10 mouse cellular contexts compared by ENCODE assay signal in genomic region chr4:138018011-138018410, GRCm38 (mm10). TPM values are rescaled to one million over a fixed set of nuclear protein-coding genes. Genes with fewer than 3 reads are reported as not detected.
A peak's percentile ranks its signal among the peaks of the same experiment; 100 is the strongest.
DNase-seq lines count a peak whose midpoint lies in the region; ATAC-seq and TF ChIP-seq lines count a peak whose summit lies in the region.
"Had no signal": no experiment of that assay in that cellular context is flagged by ENCODE, and none has a peak within 500 bp of the region (broad histone marks: within the 10 kb centered on the region; RNA-seq: fewer than 3 reads in every experiment).

No protein-coding gene starts in this region.

- TF ChIP-seq EP300 in lung, postnatal 0 days (IDR thresholded peaks at IDR 0.05): no peak

- H3K27ac ChIP-seq in lung, postnatal 0 days (ENCODE audit: low read length): peak overlapping the region; percentile 20; the same call in 1 of the 2 replicates
- 0 out of 2 replicates have a peak overlapping the region, but pooled peaks have one; percentile 69 for H3K27ac ChIP-seq in hindbrain, embryonic 14.5 days
- H3K27ac ChIP-seq: heart, embryonic 15.5 days; midbrain, embryonic 12.5 days had no signal

- H3K36me3 ChIP-seq in lung, postnatal 0 days (ENCODE audit: insufficient read depth, low read length): peaks cover 12% of the 10 kb centered on the region; the same call in 1 of the 2 replicates
- peaks cover 36% of the 10 kb centered on the region for H3K36me3 ChIP-seq in hindbrain, embryonic 14.5 days (replicated peaks; ENCODE audit: control insufficient read depth, insufficient read depth)

- H3K4me1 ChIP-seq in lung, postnatal 0 days (ENCODE audit: insufficient read depth, low read depth, low read length): no peaks in the 10 kb centered on the region
- H3K4me1 ChIP-seq in hindbrain, embryonic 14.5 days (replicated peaks; ENCODE audit: control insufficient read depth, insufficient read depth, low read length): peaks cover 35% of the 10 kb centered on the region

- WGBS in lung, postnatal 0 days: 57% methylated on average over 6 of the region's 6 CpGs
- WGBS in hindbrain, embryonic 14.5 days: 29% methylated on average over 6 of the region's 6 CpGs

- H3K27me3 ChIP-seq in lung, postnatal 0 days (replicated peaks; ENCODE audit: insufficient read depth, low read length): no peaks in the 10 kb centered on the region
- no peaks in the 10 kb centered on the region for H3K27me3 ChIP-seq in hindbrain, embryonic 14.5 days (ENCODE audit: control insufficient read depth, insufficient read depth, low read length)
- H3K27me3 ChIP-seq: heart, embryonic 15.5 days; midbrain, embryonic 12.5 days had no signal

- H3K4me2 ChIP-seq in lung, postnatal 0 days (replicated peaks; ENCODE audit: low read depth, low read length): no peak overlapping the region
- no peak overlapping the region for H3K4me2 ChIP-seq in hindbrain, embryonic 14.5 days (replicated peaks)
- H3K4me2 ChIP-seq: heart, embryonic 15.5 days; midbrain, embryonic 12.5 days had no signal

- ATAC-seq in lung, postnatal 0 days: no peak; the same call in 1 of the 2 replicates
- no peak for ATAC-seq in hindbrain, embryonic 14.5 days (ENCODE audit: low FRiP score)
- no peak for ATAC-seq in monocyte, adult 5-6 weeks (replicated peaks; ENCODE audit: insufficient number of reproducible peaks, low FRiP score, low TSS enrichment, poor library complexity, severe bottlenecking)

- TF ChIP-seq CTCF in lung, postnatal 0 days (IDR thresholded peaks at IDR 0.05): no peak

- no peaks in the 10 kb centered on the region for H3K9me3 ChIP-seq in lung, postnatal 0 days (ENCODE audit: low read length)
- H3K9me3 ChIP-seq in hindbrain, embryonic 14.5 days (ENCODE audit: control insufficient read depth, low read length): no peaks in the 10 kb centered on the region
- H3K9me3 ChIP-seq: heart, embryonic 15.5 days; midbrain, embryonic 12.5 days had no signal

- DNase-seq in lung, postnatal 0 days (ENCODE audit: low spot score): no peak
- DNase-seq in lung, adult 18-20 months: no peak
- DNase-seq in adrenal gland, postnatal 36 days: peak; percentile 64 to 76
- DNase-seq in hindbrain, embryonic 14.5 days (ENCODE audit: low spot score): no peak
- DNase-seq in kidney, postnatal 4 days: peak; percentile 65 to 80
- no peak for DNase-seq in layer of hippocampus, postnatal 25 days (ENCODE audit: extremely low spot score in 1 of 2, low spot score in 1 of 2)
- no peak for DNase-seq in frontal cortex, postnatal 14 days (ENCODE audit: low spot score in 2 of 2)

- no peak overlapping the region for H3K9ac ChIP-seq in lung, postnatal 0 days (replicated peaks; ENCODE audit: low read depth)
- H3K9ac ChIP-seq in hindbrain, embryonic 14.5 days: no peak overlapping the region
- H3K9ac ChIP-seq: heart, embryonic 15.5 days; midbrain, embryonic 12.5 days had no signal

- no peak overlapping the region for H3K4me3 ChIP-seq in lung, postnatal 0 days (ENCODE audit: low read depth, low read length)
- H3K4me3 ChIP-seq in hindbrain, embryonic 14.5 days (replicated peaks; ENCODE audit: low read length): no peak overlapping the region
- H3K4me3 ChIP-seq: heart, embryonic 15.5 days; midbrain, embryonic 12.5 days had no signal

RNA-seq across cellular contexts. Expression of gene Eif4g3, which starts 25.2 kb away (rescaled TPM):
- 17.2 and 18.2 TPM in 2 replicates for polyA plus RNA-seq in lung, postnatal 0 days (2015; fragmentation: Nextera tagmentation; extraction: Ambion mirVana)
- 100 to 1,000 TPM in 1 of 2 experiments, 10 to 100 TPM in 1; 81.8 to 111 TPM for total RNA-seq in adrenal gland, postnatal 36 days (2021)
- polyA plus RNA-seq in hindbrain, embryonic 14.5 days (2014; fragmentation: Nextera tagmentation; extraction: Ambion mirVana): 59.7 and 65.3 TPM in 2 replicates
- 100 to 1,000 TPM; 135 to 160 TPM for total RNA-seq in layer of hippocampus, postnatal 25 days (2021)
- 94.4 to 146 TPM (median 114 TPM) in 3 replicates for total RNA-seq in monocyte, adult 5-6 weeks (2017)

Comparison
In these comparisons a context has a peak if more than half of its experiments do, and no peak if none do; other contexts are left out.
1. DNase-seq: peak in adrenal gland, postnatal 36 days (2 of 2) and kidney, postnatal 4 days (2 of 2); none in lung, postnatal 0 days (single experiment), lung, adult 18-20 months (0 of 2), hindbrain, embryonic 14.5 days (single experiment), layer of hippocampus, postnatal 25 days (0 of 2) and frontal cortex, postnatal 14 days (0 of 2).